Mouse (Mus musculus): ENCODE measurements at regions not wholly inside any gene's neighbourhood (a gene's known extent, or its start where the extent isn't known, plus 50 kb on each side); places are given as distances from the start of the nearest gene placed in this dataset.
A peak's percentile ranks its signal among the peaks of the same experiment; 100 is the strongest.

DNA sequence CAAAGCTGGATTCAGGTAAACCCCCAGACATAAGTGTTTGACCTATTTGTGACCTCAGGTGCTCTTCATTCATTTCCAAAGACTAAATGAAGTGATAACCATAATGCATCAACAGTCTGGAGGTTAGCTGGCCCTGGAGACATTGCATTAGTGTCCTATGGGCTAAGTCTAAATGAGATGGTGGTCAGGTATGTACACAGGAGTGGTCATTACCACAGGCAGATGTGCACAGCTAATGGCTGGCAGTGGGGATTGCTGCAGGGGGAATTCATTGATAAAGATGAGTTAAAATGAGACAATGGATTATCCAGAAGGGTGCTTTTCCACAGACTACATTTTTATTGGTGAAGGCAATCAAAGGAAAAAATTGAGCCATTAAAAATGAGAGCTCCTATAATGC lies 114.2 kb upstream of the Fam92a start:
- no peak overlapping the region for H3K4me2 ChIP-seq (ENCODE audit: low read depth, low read length)
- H3K36me3 ChIP-seq (ENCODE audit: control insufficient read depth, insufficient read depth, low read length): no peaks in the 10 kb centered on the region
- H3K27ac ChIP-seq (ENCODE audit: low read length): no peak overlapping the region
- H3K4me3 ChIP-seq (ENCODE audit: low read length): no peak overlapping the region
- no peaks in the 10 kb centered on the region for H3K27me3 ChIP-seq (replicated peaks; ENCODE audit: control insufficient read depth, insufficient read depth, low read length)
- ATAC-seq: no peak
- no peaks in the 10 kb centered on the region for H3K4me1 ChIP-seq (ENCODE audit: control insufficient read depth, insufficient read depth, low read length)
- H3K9me3 ChIP-seq (ENCODE audit: control insufficient read depth, low read length): no peaks in the 10 kb centered on the region
- no peak overlapping the region for H3K9ac ChIP-seq (ENCODE audit: low read depth, low read length)

DNA sequence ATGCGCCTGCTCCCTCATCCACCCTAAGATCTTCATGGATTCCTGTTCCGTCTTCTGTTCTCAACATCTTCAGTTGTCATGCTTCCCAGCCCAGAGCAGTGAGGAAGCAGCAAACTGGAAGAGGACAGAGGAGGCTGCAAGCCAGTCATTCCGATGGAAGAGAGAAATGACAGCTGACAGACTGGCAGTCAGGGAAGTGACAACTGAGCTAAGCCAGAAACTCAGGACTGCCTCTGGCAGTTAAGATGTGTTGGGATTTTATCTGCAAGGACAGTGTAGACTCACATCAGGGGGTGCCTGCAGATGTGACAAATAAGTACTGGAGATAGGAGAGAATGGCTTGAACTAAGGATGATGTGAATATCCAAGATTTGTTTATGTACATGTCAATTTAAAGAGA lies 106.1 kb upstream of the Fam92a start:
- WGBS: 77% methylated on average over 3 of the region's 3 CpGs

DNA sequence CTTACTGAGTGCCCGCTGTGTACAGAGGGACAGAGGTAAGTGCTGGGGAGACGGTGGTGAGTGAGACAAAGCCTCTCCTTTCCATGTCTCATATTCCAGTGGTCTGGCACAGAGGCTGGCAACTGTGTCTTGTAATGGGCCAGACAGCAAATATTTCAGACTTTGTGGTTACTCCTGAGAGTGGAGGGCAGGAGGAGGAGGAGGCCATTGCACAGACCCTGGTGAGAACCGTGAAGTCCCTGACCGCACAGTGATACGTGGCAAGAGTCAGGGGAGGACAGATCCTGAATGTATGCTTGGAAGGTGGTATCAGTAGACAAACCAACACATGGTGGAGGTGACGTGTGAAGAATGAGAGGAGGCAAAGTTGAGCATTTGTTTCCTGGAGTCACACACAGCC lies 101.6 kb upstream of the Fam92a start:
- Histone ChIP-seq H3K27me3 (replicated peaks; ENCODE audit: control insufficient read depth, insufficient read depth, low read length) (no peaks in the 10 kb centered on the region), H3K4me1 (ENCODE audit: control insufficient read depth, insufficient read depth, low read length) (no peaks in the 10 kb centered on the region), H3K4me3 (ENCODE audit: low read length) (no peak overlapping the region), H3K9me3 (ENCODE audit: control insufficient read depth, low read length) (no peaks in the 10 kb centered on the region), H3K9ac (ENCODE audit: low read depth, low read length) (no peak overlapping the region), H3K4me2 (ENCODE audit: low read depth, low read length) (no peak overlapping the region), H3K36me3 (ENCODE audit: control insufficient read depth, insufficient read depth, low read length) (no peaks in the 10 kb centered on the region), H3K27ac (ENCODE audit: low read length) (no peak overlapping the region)
- WGBS: 87% methylated on average over 6 of the region's 6 CpGs
- ATAC-seq: no peak

More for the DNA sequence above, 106.1 kb upstream of the Fam92a start:
- Histone ChIP-seq H3K9me3 (ENCODE audit: control insufficient read depth, low read length) (no peaks in the 10 kb centered on the region), H3K9ac (ENCODE audit: low read depth, low read length) (no peak overlapping the region), H3K27me3 (replicated peaks; ENCODE audit: control insufficient read depth, insufficient read depth, low read length) (no peaks in the 10 kb centered on the region), H3K4me2 (ENCODE audit: low read depth, low read length) (no peak overlapping the region), H3K4me3 (ENCODE audit: low read length) (no peak overlapping the region), H3K36me3 (ENCODE audit: control insufficient read depth, insufficient read depth, low read length) (no peaks in the 10 kb centered on the region), H3K4me1 (ENCODE audit: control insufficient read depth, insufficient read depth, low read length) (no peaks in the 10 kb centered on the region), H3K27ac (ENCODE audit: low read length) (no peak overlapping the region)
- ATAC-seq: no peak

DNA sequence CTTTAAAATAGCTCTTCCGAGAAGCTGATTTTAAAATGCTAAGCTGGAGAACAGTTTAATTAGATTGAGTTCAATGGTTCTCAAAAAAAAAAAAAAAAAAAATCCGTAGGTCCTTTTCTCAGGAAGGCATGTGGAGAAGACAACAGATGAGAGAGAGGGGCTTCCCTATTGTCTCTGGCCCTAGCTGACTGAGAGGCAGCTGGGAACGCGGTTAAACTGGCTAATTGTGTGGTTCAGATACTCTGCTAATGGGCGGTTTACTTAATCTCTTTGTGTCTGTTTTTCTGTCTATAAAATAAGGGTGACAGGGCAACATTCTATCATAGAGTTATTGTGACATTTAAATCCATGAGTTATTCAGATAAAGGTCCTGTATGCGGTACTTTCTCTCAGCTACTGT lies 101.1 kb upstream of the Fam92a start:
- no peaks in the 10 kb centered on the region for H3K9me3 ChIP-seq (ENCODE audit: control insufficient read depth, low read length)
- H3K27me3 ChIP-seq (replicated peaks; ENCODE audit: control insufficient read depth, insufficient read depth, low read length): no peaks in the 10 kb centered on the region
- no peak overlapping the region for H3K4me2 ChIP-seq (ENCODE audit: low read depth, low read length)
- H3K4me3 ChIP-seq (ENCODE audit: low read length): no peak overlapping the region
- no peak overlapping the region for H3K9ac ChIP-seq (ENCODE audit: low read depth, low read length)
- no peaks in the 10 kb centered on the region for H3K36me3 ChIP-seq (ENCODE audit: control insufficient read depth, insufficient read depth, low read length)
- ATAC-seq: no peak
- no peak overlapping the region for H3K27ac ChIP-seq (ENCODE audit: low read length)
- H3K4me1 ChIP-seq (ENCODE audit: control insufficient read depth, insufficient read depth, low read length): no peaks in the 10 kb centered on the region
- 71% methylated on average over 6 of the region's 6 CpGs for WGBS

DNA sequence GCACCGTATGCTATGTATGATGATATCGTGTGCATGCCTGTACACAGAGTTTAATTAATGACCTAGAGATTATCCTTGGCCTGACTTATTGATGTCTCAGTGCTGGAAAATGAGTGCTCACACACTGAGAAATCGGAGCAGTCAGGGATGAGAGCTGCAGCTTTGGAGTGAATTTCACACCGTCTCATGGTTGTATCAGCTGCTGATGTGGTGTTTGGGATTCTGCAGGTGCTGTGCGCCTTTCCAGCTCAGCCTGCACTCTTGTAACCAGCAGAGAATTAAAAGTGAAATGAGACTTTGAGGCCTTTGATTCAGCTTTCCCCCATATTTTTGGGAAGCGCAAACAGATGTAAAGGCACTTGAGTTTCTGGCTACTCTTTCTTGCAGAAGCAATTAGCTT lies 100.6 kb upstream of the Fam92a start:
- H3K4me2 ChIP-seq (ENCODE audit: low read depth, low read length): no peak overlapping the region
- H3K27me3 ChIP-seq (replicated peaks; ENCODE audit: control insufficient read depth, insufficient read depth, low read length): no peaks in the 10 kb centered on the region
- ATAC-seq: no peak
- no peaks in the 10 kb centered on the region for H3K36me3 ChIP-seq (ENCODE audit: control insufficient read depth, insufficient read depth, low read length)
- no peak overlapping the region for H3K9ac ChIP-seq (ENCODE audit: low read depth, low read length)
- no peaks in the 10 kb centered on the region for H3K4me1 ChIP-seq (ENCODE audit: control insufficient read depth, insufficient read depth, low read length)
- 77% methylated on average over 6 of the region's 6 CpGs for WGBS
- H3K9me3 ChIP-seq (ENCODE audit: control insufficient read depth, low read length): no peaks in the 10 kb centered on the region
- H3K4me3 ChIP-seq (ENCODE audit: low read length): no peak overlapping the region
- no peak overlapping the region for H3K27ac ChIP-seq (ENCODE audit: low read length)

DNA sequence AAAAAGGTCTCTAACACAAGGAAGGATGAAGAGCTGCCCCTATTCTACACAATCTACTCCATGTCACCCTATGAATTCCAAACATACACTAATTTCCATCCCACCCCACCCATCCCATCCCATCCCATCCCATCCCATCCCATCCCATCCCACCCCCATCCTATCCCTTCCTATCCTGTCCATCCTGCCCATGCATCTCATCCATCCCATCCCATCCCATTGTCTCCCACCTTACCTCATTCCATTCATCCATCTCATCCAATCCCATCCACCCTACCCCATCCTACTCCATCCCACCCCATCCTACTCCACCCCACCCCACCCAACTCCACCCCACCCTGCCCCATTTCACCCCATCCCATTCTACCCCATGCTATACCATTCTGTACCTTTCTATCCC lies 91.9 kb upstream of the Fam92a start:
- no peaks in the 10 kb centered on the region for H3K4me1 ChIP-seq (ENCODE audit: control insufficient read depth, insufficient read depth, low read length)
- H3K27me3 ChIP-seq (replicated peaks; ENCODE audit: control insufficient read depth, insufficient read depth, low read length): no peaks in the 10 kb centered on the region

DNA sequence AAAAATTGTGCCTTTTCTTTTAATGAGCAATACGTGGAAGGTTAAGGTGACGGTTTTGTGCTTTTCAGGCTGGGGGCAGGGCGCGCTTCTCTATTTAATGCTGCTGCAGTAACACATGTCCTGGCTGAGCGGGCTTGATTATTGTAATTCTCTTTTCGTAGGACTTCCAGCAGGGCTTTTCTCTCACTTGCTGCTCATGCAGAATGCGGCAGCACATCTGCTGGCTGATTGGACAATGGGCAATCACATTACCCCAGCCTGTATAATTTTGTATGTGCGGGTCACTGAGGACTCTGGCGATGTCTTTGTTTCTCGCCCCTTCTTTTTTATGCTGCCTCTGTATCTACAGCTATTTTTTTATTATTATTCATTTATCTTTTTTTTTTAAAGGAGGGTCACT lies 91.4 kb upstream of the Fam92a start:
- Histone ChIP-seq H3K27ac (ENCODE audit: low read length) (no peak overlapping the region), H3K4me2 (ENCODE audit: low read depth, low read length) (no peak overlapping the region), H3K36me3 (ENCODE audit: control insufficient read depth, insufficient read depth, low read length) (no peaks in the 10 kb centered on the region), H3K4me3 (ENCODE audit: low read length) (no peak overlapping the region), H3K9ac (ENCODE audit: low read depth, low read length) (no peak overlapping the region), H3K27me3 (replicated peaks; ENCODE audit: control insufficient read depth, insufficient read depth, low read length) (no peaks in the 10 kb centered on the region), H3K4me1 (ENCODE audit: control insufficient read depth, insufficient read depth, low read length) (no peaks in the 10 kb centered on the region), H3K9me3 (ENCODE audit: control insufficient read depth, low read length) (no peaks in the 10 kb centered on the region)
- WGBS: 86% methylated on average over 10 of the region's 10 CpGs
- no peak for ATAC-seq

More for the DNA sequence above, 91.9 kb upstream of the Fam92a start:
- no peak overlapping the region for H3K9ac ChIP-seq (ENCODE audit: low read depth, low read length)
- no peaks in the 10 kb centered on the region for H3K9me3 ChIP-seq (ENCODE audit: control insufficient read depth, low read length)
- no peak overlapping the region for H3K4me3 ChIP-seq (ENCODE audit: low read length)
- H3K36me3 ChIP-seq (ENCODE audit: control insufficient read depth, insufficient read depth, low read length): no peaks in the 10 kb centered on the region
- H3K27ac ChIP-seq (ENCODE audit: low read length): no peak overlapping the region
- ATAC-seq: no peak
- no peak overlapping the region for H3K4me2 ChIP-seq (ENCODE audit: low read depth, low read length)

DNA sequence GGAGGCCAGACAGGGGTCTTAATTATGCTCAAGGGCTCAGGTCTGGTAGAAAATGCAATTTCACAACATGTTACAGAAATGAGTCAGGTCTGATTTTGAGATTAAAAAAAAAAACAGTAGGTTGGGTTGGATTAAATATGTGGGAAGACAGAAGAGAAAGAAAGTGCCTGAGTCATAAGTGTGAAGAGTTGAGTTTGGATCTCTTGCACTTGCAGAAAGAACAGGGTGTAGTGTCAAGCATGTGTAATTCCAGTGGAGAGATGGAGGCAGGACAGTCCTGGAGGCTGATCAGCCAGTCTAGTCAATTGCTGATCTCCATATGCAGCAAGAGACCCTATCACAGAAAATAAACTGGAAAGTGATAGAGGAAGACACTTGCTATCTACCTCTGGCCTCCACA lies 76.2 kb upstream of the Fam92a start:
- H3K36me3 ChIP-seq (ENCODE audit: control insufficient read depth, insufficient read depth, low read length): no peaks in the 10 kb centered on the region
- H3K4me3 ChIP-seq (ENCODE audit: low read length): no peak overlapping the region
- ATAC-seq: no peak
- H3K9ac ChIP-seq (ENCODE audit: low read depth, low read length): no peak overlapping the region
- no peak overlapping the region for H3K4me2 ChIP-seq (ENCODE audit: low read depth, low read length)
- no peaks in the 10 kb centered on the region for H3K27me3 ChIP-seq (replicated peaks; ENCODE audit: control insufficient read depth, insufficient read depth, low read length)
- no peak overlapping the region for H3K27ac ChIP-seq (ENCODE audit: low read length)
- H3K4me1 ChIP-seq (ENCODE audit: control insufficient read depth, insufficient read depth, low read length): no peaks in the 10 kb centered on the region
- H3K9me3 ChIP-seq (ENCODE audit: control insufficient read depth, low read length): no peaks in the 10 kb centered on the region

DNA sequence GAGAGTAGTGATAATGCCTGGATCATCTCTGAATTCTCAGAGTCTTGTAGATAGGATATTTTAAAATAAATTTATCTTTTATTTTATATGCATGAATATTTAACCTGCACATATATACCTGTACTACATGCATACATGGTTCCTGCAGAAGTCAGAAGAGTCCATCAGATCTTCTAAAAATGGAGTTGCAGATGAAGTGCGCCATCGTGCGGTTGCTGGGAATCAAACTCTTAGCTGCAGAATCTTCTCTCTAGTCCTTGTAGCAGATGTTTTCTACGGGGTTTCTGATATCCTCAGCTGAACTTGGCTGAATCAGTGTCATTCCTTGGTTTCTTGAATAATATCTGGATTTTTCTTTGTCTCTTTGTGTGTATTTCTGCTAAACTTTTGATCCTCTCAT lies 74.8 kb upstream of the Fam92a start:
- Histone ChIP-seq H3K9ac (ENCODE audit: low read depth, low read length) (no peak overlapping the region), H3K27me3 (replicated peaks; ENCODE audit: control insufficient read depth, insufficient read depth, low read length) (no peaks in the 10 kb centered on the region), H3K4me1 (ENCODE audit: control insufficient read depth, insufficient read depth, low read length) (no peaks in the 10 kb centered on the region), H3K27ac (ENCODE audit: low read length) (no peak overlapping the region), H3K36me3 (ENCODE audit: control insufficient read depth, insufficient read depth, low read length) (no peaks in the 10 kb centered on the region), H3K9me3 (ENCODE audit: control insufficient read depth, low read length) (no peaks in the 10 kb centered on the region), H3K4me2 (ENCODE audit: low read depth, low read length) (no peak overlapping the region), H3K4me3 (ENCODE audit: low read length) (no peak overlapping the region)
- ATAC-seq: no peak
- 82% methylated on average over 4 of the region's 4 CpGs for WGBS

DNA sequence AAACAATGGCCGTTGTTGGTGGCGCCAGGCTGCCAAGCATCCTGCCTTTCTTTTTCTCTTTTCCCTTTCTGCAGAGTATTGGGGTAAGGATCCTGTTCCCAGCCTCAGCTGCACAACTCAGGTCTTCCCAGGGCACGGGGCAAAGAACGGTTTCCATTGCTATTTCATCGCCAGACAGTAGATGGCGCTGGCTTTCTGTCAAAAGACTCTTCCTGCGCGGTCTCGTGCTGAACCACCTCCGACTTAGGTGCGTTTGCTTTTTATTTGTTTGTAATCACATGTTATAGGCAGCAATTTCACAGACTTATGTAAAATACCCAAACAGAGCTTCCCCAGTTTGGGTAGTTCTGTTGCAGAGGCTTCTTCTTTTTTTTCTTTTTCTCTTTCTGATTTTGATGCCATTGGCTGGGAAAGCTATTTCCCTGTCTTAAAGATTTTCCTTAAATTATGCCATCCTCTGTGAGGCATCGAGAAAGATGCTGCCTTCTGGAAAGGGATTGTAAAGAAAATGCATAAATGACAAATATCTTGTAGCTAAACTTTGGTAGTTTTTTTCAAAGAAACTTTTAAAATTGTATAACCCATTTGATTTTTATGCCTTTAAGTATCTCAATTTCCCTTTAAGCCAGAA lies 69.2 kb upstream of the Fam92a start:
- H3K4me3 ChIP-seq (ENCODE audit: low read length): peak overlapping the region; percentile 23; the same call in 1 of the 2 replicates
- WGBS: 4% methylated on average over 12 of the region's 12 CpGs
- peak; percentile 72 for ATAC-seq
- no peaks in the 10 kb centered on the region for H3K4me1 ChIP-seq (ENCODE audit: control insufficient read depth, insufficient read depth, low read length)
- no peak overlapping the region for H3K9ac ChIP-seq (ENCODE audit: low read depth, low read length)
- no peaks in the 10 kb centered on the region for H3K27me3 ChIP-seq (replicated peaks; ENCODE audit: control insufficient read depth, insufficient read depth, low read length)
- no peaks in the 10 kb centered on the region for H3K9me3 ChIP-seq (ENCODE audit: control insufficient read depth, low read length)
- H3K4me2 ChIP-seq (ENCODE audit: low read depth, low read length): peak overlapping the region; percentile 39
- H3K36me3 ChIP-seq (ENCODE audit: control insufficient read depth, insufficient read depth, low read length): no peaks in the 10 kb centered on the region
- H3K27ac ChIP-seq (ENCODE audit: low read length): no peak overlapping the region

All from intestine, embryonic 16.5 days (tissue).